Mouse (Mus musculus) limb, embryonic 15.5 days (tissue): ENCODE results near the gene Paqr4. TPM values are rescaled to one million over a fixed set of nuclear protein-coding genes. Genes with fewer than 3 reads are reported as not detected.

ENCODE experiments used
- ATAC-seq: fragments of 200-750 bp; cut with Nextera tagmentation; 2 replicates; pipeline ENCODE4 v1.8.0; 2017; ENCODE audit warnings: low read depth, moderate TSS enrichment; ENCODE audit not compliant: insufficient number of reproducible peaks, low FRiP score, low TSS enrichment
- H3K27ac ChIP-seq: fragments of 300-500 bp; sonication (generic); 2 replicates; pipeline ENCODE4 v1.5.1; 2015; ENCODE audit warnings: moderate library complexity, mild to moderate bottlenecking, inconsistent platforms
- H3K27me3 ChIP-seq: fragments of 300-500 bp; sonication (generic); 2 replicates; pipeline ENCODE4 v1.6.1; 2015; ENCODE audit warnings: inconsistent platforms
- H3K36me3 ChIP-seq: fragments of 300-500 bp; sonication (generic); 2 replicates; pipeline ENCODE4 v1.6.1; 2015; ENCODE audit warnings: inconsistent platforms
- H3K4me1 ChIP-seq: fragments of 300-500 bp; sonication (generic); 2 replicates; pipeline ENCODE4 v1.6.1; 2015; ENCODE audit warnings: inconsistent platforms
- H3K4me2 ChIP-seq: fragments of 300-500 bp; sonication (generic); 2 replicates; pipeline ENCODE4 v1.6.1; 2015; ENCODE audit warnings: mild to moderate bottlenecking, inconsistent platforms
- H3K4me3 ChIP-seq: fragments of 300-500 bp; sonication (generic); 2 replicates; pipeline ENCODE4 v1.5.1; 2015; ENCODE audit warnings: mild to moderate bottlenecking, inconsistent platforms
- H3K9ac ChIP-seq: fragments of 300-500 bp; sonication (generic); 2 replicates; pipeline ENCODE4 v1.6.1; 2015; ENCODE audit warnings: inconsistent platforms
- H3K9me3 ChIP-seq: fragments of 300-500 bp; sonication (generic); 2 replicates; pipeline ENCODE4 v1.6.1; 2016; ENCODE audit warnings: inconsistent platforms
- WGBS: fragments of 180-500 bp; shearing (Covaris S2); methylation state at CpG from one replicate; pipeline ENCODE4 v1.1.7; 2015; 5-methylcytosine and 5-hydroxymethylcytosine counted together
- polyA plus RNA-seq: library from polyadenylated mRNA; unstranded; fragments of >200 nt; fragmentation: Nextera tagmentation; extraction: Ambion mirVana; gene quantifications from 2 replicates; pipeline ENCODE4 v1.2.1, GENCODE M21; 2015

Gene Paqr4
- polyA plus RNA-seq, 1 experiment from 2014 or later = 17.6 TPM

- H3K27ac ChIP-seq = peak overlapping the region; percentile 40; the same call in 1 of the 2 replicates
- ATAC-seq = no peak
- H3K27me3 ChIP-seq = peaks cover 69% of the 10 kb centered on the region
Observed at GRCm38 (mm10) chr17:23739202-23740135, 1.2 kb downstream of the Paqr4 start.

GRCm38 (mm10) chr17:23738836-23739201 lies 1.8 kb downstream of the Paqr4 start:
- H3K27ac ChIP-seq = no peak overlapping the region
- no peaks in the 10 kb centered on the region for H3K9me3 ChIP-seq
- 51% methylated on average over 2 of the region's 2 CpGs for WGBS
- peaks cover 53% of the 10 kb centered on the region for H3K4me1 ChIP-seq
- H3K4me3 ChIP-seq = peak overlapping the region; percentile 60
- H3K36me3 ChIP-seq = peaks cover 17% of the 10 kb centered on the region; the same call in 1 of the 2 replicates
- no peak overlapping the region; the same call in 1 of the 2 replicates for H3K9ac ChIP-seq
- H3K4me2 ChIP-seq = peak overlapping the region; percentile 97
- peaks cover 62% of the 10 kb centered on the region for H3K27me3 ChIP-seq
- no peak for ATAC-seq

More at GRCm38 (mm10) chr17:23739202-23740135, 1.2 kb downstream of the Paqr4 start:
- Histone ChIP-seq H3K4me2 (peak overlapping the region; percentile 97), H3K36me3 (peaks cover 14% of the 10 kb centered on the region; the same call in 1 of the 2 replicates), H3K9ac (peak overlapping the region; percentile 60), H3K4me3 (peak overlapping the region; percentile 60), H3K9me3 (no peaks in the 10 kb centered on the region), H3K4me1 (peaks cover 49% of the 10 kb centered on the region)
- 2% methylated on average over 48 of the region's 48 CpGs for WGBS

- WGBS = 58% methylated on average over 15 of the region's 15 CpGs
- Histone ChIP-seq H3K9me3 (no peaks in the 10 kb centered on the region), H3K9ac (no peak overlapping the region), H3K4me3 (no peak overlapping the region), H3K4me1 (peaks cover 49% of the 10 kb centered on the region), H3K36me3 (peaks cover 17% of the 10 kb centered on the region; the same call in 1 of the 2 replicates), H3K4me2 (no peak overlapping the region), H3K27ac (no peak overlapping the region), H3K27me3 (peaks cover 52% of the 10 kb centered on the region)
- no peak for ATAC-seq
Observed at GRCm38 (mm10) chr17:23737493-23738445, 2.9 kb downstream of the Paqr4 start.

- no peak overlapping the region; the same call in 1 of the 2 replicates for H3K27ac ChIP-seq
- peaks cover 17% of the 10 kb centered on the region; the same call in 1 of the 2 replicates for H3K36me3 ChIP-seq
Observed at GRCm38 (mm10) chr17:23734341-23734740, 6.3 kb downstream of the Paqr4 start.

GRCm38 (mm10) chr17:23730441-23730840 lies 10.2 kb downstream of the Paqr4 start:
- no peak overlapping the region for H3K9ac ChIP-seq
- no peak overlapping the region for H3K27ac ChIP-seq
- H3K27me3 ChIP-seq = no peaks in the 10 kb centered on the region
- H3K36me3 ChIP-seq = peaks cover 3% of the 10 kb centered on the region; the same call in 1 of the 2 replicates
- H3K4me3 ChIP-seq = no peak overlapping the region
- 20% methylated on average over 1 of the region's 1 CpGs for WGBS
- H3K9me3 ChIP-seq = no peaks in the 10 kb centered on the region
- peaks cover 24% of the 10 kb centered on the region for H3K4me1 ChIP-seq
- no peak for ATAC-seq
- H3K4me2 ChIP-seq = no peak overlapping the region

More at GRCm38 (mm10) chr17:23734341-23734740, 6.3 kb downstream of the Paqr4 start:
- Histone ChIP-seq H3K27me3 (peaks cover 20% of the 10 kb centered on the region), H3K9ac (no peak overlapping the region), H3K9me3 (no peaks in the 10 kb centered on the region), H3K4me1 (peaks cover 23% of the 10 kb centered on the region), H3K4me2 (no peak overlapping the region), H3K4me3 (no peak overlapping the region)
- ATAC-seq = no peak
- 45% methylated on average over 1 of the region's 1 CpGs for WGBS

GRCm38 (mm10) chr17:23726758-23727142 lies 13.9 kb downstream of the Paqr4 start:
- Histone ChIP-seq H3K36me3 (no peaks in the 10 kb centered on the region), H3K27me3 (no peaks in the 10 kb centered on the region), H3K4me2 (peak overlapping the region; percentile 87), H3K4me3 (peak overlapping the region; percentile 89), H3K9ac (peak overlapping the region; percentile 71), H3K4me1 (peaks cover 14% of the 10 kb centered on the region), H3K9me3 (no peaks in the 10 kb centered on the region), H3K27ac (peak overlapping the region; percentile 86)
- ATAC-seq = peak; percentile 81
- WGBS = under 1% methylated on average over 20 of the region's 20 CpGs

GRCm38 (mm10) chr17:23725999-23726757 lies 14.5 kb downstream of the Paqr4 start, which contains the start of gene Pkmyt1:
Gene Pkmyt1 (plus strand): TSS chr17:23726336.
- Histone ChIP-seq H3K9ac (peak within 1 kb of the TSS; percentile 71), H3K27me3 (no peaks in the 10 kb centered on the region), H3K27ac (peak within 1 kb of the TSS; percentile 86), H3K9me3 (no peaks in the 10 kb centered on the region), H3K4me2 (peak within 1 kb of the TSS; percentile 87), H3K4me1 (peaks cover 14% of the 10 kb centered on the region), H3K4me3 (peak within 1 kb of the TSS; percentile 89), H3K36me3 (no peaks in the 10 kb centered on the region)
- WGBS = 1% methylated on average over 73 of the region's 73 CpGs
- peak; percentile 90 for ATAC-seq

- Histone ChIP-seq H3K4me3 (peak overlapping the region; percentile 89), H3K36me3 (no peaks in the 10 kb centered on the region), H3K9me3 (no peaks in the 10 kb centered on the region), H3K4me2 (peak overlapping the region; percentile 87), H3K4me1 (peaks cover 16% of the 10 kb centered on the region), H3K27ac (peak overlapping the region; percentile 79), H3K9ac (no peak overlapping the region; the same call in 1 of the 2 replicates), H3K27me3 (0 out of 2 replicates have a peak, but pooled peaks cover 2% of the 10 kb centered on the region)
- WGBS = 56% methylated on average over 4 of the region's 4 CpGs
- ATAC-seq = no peak
Observed at GRCm38 (mm10) chr17:23725477-23725876, 15.2 kb downstream of the Paqr4 start.

- no peaks in the 10 kb centered on the region for H3K9me3 ChIP-seq
- H3K4me1 ChIP-seq = peaks cover 16% of the 10 kb centered on the region
- H3K36me3 ChIP-seq = no peaks in the 10 kb centered on the region
- WGBS = 59% methylated on average over 7 of the region's 7 CpGs
- no peak for ATAC-seq
- H3K27me3 ChIP-seq = 0 out of 2 replicates have a peak, but pooled peaks cover 2% of the 10 kb centered on the region
- no peak within 1 kb of the TSS for H3K4me2 ChIP-seq
- no peak within 1 kb of the TSS for H3K9ac ChIP-seq
- peak within 1 kb of the TSS; percentile 24; the same call in 1 of the 2 replicates for H3K27ac ChIP-seq
- H3K4me3 ChIP-seq = no peak within 1 kb of the TSS
Observed at GRCm38 (mm10) chr17:23722376-23723125, 18.1 kb downstream of the Paqr4 start, which contains the start of gene 1520401A03Rik. Gene 1520401A03Rik (minus strand): TSS chr17:23722783.

GRCm38 (mm10) chr17:23721886-23722285 lies 18.8 kb downstream of the Paqr4 start:
- ATAC-seq = no peak

More at GRCm38 (mm10) chr17:23721886-23722285, 18.8 kb downstream of the Paqr4 start:
- Histone ChIP-seq H3K4me1 (peaks cover 12% of the 10 kb centered on the region), H3K4me3 (no peak overlapping the region), H3K4me2 (no peak overlapping the region), H3K9ac (no peak overlapping the region), H3K36me3 (no peaks in the 10 kb centered on the region), H3K9me3 (no peaks in the 10 kb centered on the region), H3K27me3 (0 out of 2 replicates have a peak, but pooled peaks cover 2% of the 10 kb centered on the region), H3K27ac (peak overlapping the region; percentile 24; the same call in 1 of the 2 replicates)
- 85% methylated on average over 2 of the region's 2 CpGs for WGBS
